Mouse (Mus musculus) megakaryocyte, embryonic 14.5 days (primary cell): ENCODE data around the gene Ptk6.

Experiments
- FLI1 ChIP-seq: IDR thresholded peaks from 2 replicates; pipeline ENCODE4 v1.6.1; 2012; ENCODE audit warnings: low read length, inconsistent platforms, mixed read lengths
- GATA1 ChIP-seq: IDR thresholded peaks from 3 replicates; pipeline ENCODE4 v1.6.1; 2012; ENCODE audit warnings: mixed read lengths, low read length, inconsistent platforms, borderline replicate concordance

DNA sequence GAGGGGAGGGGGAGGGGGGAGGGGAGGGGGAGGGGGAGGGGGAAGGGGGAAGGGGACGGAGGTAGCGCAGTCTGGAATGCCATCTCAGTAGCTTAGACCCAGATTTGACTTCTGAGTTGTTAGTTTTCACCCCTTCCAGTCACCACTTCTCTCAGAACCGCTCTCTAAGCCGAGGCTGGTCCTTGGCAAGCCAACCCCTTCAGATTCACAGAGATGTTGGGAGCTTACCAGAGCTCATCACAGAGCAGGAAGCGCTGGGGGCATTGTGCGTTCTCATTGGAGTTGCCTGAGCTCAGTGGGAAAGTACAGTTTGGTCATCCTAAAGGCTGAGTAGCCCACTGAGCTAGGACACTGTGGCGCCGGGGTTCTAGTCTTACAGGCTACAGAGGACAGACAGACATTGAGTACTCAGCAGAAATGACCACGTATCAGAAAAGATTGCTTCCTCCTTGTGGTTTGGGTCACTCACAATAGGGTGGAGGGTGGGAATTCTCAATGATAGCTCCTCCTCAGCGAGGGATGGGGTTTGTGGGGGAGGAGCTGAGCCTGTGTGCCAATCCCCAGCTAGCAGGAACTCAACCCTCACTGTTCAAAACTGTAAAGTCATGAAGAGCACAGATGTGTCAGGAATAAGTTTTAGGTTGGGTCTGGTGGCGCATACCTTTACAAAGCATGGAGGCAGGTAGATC, 41.3 kb upstream of the Ptk6 start:
- TF ChIP-seq GATA1 (no peak), FLI1 (no peak)
